Mouse (Mus musculus) kidney, adult 10 weeks (tissue): ENCODE measurements around the gene Trim65. TPM values are rescaled to one million over a fixed set of nuclear protein-coding genes. Genes with fewer than 3 reads are reported as not detected.

ENCODE experiments used
- polyA plus RNA-seq: library from polyadenylated mRNA; stranded (reverse); fragments of 350-450 nt; fragmentation: Illumina TruSeq; extraction: RNeasy Lipid Tissue Mini Kit (QIAGEN cat#74804); gene quantifications from one replicate; pipeline ENCODE4 v1.2.3, GENCODE M21; 2014; ENCODE audit warnings: low read depth, low replicate concordance

The Trim65 gene
- polyA plus RNA-seq, result 5.3 TPM

DNA sequence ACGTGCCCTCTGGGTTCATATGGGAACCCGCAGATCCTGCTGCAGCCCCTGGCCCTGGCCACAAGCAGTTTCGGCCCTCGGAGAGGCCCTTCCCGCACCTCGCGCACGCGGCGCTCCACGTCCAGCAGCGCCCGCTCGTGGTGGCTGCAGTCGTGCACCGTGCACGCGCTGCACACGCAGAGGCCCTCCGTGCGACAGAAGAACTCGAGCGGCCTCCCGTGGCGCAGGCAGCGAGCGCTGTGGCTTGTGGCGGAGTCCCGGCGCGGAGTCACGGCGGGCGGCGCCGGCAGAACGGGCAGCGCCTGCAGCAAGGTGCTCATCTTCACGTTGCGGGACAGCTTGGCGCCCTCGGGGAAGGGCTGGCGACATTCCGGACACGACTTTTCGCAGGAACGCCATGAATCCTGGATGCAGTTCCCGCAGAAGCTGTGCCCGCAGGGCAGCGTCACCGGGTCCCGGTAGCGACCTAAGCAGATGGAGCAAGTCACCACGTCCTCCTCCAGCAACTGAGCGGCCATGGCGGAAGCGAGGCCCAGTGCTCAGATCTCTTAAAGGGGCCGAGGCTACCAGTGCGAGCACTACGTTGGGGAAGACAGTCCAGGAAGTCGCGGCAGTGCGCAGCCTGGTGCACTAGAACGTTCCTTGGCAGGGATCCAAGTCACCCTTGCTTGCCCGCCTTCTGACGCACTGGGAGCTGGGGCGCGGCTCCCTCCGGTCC is at the start of gene Trim65:
Gene Trim65 (minus strand): TSS at position 641 of the 718 bp plus-strand sequence.

DNA sequence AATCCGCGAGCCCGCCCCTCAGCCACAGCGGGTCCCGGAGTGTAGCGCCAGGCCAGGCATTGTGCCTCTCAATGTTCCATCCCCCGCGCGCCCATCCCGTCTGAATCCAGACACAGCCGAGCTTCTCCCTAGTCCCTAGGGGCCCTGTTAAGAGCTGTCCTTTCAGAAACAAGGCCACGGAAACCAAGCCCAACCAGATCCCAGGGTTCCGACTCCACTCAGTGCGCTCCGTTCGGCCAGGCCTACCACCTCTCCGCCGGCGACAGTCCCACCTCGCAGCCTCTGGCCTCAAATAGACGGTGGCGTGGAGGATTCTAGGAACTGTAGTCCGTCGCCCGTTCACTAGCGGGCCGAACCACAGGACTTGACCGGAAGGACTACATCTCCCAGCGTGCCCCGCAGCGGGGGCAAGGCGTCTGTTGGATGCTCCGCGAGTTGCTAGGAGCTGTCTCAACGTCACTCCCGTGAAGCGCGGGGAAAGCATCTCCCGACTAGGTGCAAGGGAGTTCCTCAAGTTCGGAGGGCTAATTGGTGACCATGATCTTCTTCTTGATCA is 37.0 kb upstream of the Trim65 start, which contains the start of gene Fbf1:
Gene Fbf1 (minus strand): TSS at position 283 of the 556 bp plus-strand sequence.

DNA sequence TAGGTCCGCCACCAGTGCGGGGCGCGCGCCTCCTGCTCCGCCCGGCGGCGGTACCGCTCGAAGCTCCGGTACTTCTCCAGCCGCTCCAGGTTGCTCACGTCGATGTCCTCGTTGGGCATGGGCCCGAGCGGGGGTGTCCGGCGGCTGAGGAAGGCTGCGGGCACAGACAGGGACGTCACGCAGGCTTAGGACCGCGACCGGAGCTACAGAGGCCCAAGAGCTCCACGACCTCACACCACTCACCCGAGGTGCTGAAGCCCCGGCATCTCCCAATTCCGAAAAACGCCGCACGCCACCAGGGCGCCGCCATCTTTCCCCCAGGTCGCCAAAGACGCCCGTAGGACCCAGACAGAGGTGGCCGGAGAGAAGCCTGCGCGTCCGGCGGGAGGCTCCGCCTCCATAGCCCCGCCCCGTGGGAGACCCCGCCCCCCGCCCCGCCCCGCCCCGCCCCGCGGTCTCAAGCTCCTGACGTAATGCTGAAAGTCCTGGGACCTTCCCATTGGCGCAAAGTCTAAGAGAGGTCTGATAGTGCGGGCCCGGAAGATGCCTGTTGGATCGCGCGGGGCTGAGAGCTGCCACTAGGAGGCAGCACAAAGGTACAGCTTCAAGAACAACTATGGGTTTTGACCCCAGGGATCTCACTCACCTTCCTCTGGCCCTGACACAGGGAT is 7.7 kb upstream of the Trim65 start, which contains the start of gene Mrpl38:
Gene Mrpl38 (minus strand): TSS at position 401 of the 671 bp plus-strand sequence.

DNA sequence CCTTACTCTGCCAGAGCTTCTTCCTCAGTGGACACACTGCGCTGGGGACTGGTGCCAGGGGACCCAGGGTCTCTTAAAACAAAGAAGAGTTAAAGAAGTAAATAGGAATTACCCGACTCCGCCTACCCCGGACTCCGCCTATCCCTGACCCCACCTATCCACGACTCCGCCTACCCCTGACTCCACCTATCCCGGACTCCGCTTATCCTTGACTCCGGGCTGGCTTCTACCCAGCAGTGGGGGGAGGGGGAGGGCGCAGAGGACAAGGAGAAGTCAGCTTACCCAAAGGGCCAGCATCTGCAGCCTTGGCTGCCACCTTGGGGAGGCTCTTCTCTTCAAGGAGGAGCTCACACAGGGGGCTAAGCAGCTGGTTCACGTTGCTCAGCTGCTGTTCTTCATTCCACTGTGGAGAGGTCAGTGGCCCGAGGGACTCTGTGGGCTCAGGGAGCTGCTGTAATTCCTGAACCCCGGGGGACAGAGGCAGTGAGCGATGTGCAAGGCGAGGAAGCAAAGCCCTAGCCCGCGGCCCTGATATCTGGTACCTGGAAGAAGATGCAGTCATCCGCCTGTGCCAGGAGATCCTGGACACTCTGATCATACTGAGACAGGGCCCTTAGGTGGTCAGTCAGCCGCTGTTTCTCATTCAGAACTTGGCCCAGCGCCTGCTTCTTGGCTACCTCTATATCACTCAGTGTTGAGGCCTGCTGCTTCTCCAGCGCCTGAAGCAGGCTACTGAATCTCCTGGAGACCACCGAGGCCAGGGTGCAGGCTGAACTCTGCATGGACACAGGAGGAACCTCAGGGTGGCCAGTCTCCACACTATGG is 3.6 kb downstream of the Trim65 start, which contains the start of gene Trim47:
Gene Trim47 (minus strand): TSS at position 55 of the 825 bp plus-strand sequence.

DNA sequence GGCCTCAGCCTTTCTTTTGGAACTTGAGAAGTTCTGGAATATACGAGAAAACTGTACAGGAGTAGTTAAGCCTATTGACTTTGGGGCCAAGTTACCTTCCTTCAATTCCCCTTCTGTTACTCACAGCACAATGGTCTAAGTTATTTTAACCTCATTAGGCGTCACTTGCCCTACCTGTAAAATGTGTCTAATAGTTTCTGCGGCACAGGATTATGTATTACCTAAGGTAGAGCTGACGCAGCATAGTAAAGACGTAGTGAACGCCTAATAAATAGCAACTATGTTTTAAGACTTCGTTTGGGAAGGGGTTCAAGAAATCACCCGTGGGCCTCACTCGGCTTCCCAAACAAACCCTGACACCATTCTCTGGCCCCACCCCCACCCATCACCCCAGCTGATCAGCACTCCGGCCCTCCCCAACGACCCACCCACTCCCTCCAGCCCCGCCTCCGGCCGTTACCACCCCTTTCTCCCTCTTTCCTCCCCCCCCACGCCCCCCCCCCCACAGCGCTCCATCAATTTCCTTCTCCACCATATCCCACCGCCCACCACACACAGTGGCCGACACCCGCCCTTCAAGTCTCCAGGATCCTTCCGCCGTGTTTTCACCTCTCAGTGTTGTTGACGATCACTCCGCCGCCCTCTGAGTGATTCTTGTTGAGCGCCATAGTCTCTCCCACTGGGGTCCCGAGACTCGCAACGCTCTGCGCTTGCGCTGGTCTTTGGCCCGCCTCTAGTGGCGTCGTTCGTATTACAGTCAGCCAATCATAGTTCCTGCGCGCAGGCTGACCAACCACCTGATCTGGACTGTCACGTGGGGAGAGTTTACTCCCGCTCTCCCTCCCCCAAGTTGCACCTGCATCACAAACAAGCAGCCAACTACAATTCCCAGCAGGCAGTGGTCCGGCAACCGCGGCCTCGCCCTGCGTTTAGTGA is 44.4 kb downstream of the Trim65 start, which contains the start of gene Wbp2:
Gene Wbp2 (minus strand): TSS at position 738 of the 936 bp plus-strand sequence.

DNA sequence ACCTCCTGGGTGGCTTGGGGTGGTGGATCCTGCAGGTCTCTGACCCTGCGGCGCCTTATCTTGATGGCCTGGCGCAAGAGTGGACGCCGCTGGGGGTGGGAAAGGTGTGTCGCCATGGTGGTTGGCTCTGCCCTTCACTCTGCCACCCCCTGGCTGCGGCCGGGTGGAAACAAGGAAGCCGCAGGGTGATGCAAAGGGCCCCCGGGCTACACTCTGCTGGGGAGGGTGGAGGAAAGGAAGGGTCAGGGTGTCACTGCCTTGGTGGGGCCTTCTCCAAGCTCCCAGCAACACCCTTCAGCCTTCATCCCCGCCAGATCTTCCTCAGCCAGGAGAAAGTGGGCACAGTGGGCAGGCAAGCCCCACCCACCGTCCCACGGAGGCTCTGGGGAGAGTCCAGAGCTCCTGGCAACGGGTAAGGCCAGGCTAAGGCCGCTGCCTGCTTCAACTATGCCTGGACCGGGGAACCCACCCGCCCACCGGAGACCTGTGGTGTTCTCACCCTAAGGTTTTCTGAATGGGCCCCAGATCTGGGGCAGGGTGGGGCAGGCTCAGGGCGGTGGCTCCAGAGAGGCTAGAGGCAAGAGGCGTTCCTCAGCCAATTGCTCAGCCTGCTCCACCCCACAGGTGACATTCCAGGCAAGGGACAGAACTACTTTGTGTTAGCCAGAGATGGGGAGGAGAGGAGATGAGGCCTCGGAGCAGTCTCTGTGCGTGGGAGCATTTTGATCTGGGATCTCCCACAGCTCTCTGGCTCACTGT is 53.3 kb downstream of the Trim65 start, which contains the start of gene Unc13d:
Gene Unc13d (minus strand): TSS at position 516 of the 759 bp plus-strand sequence.

Other genes starting within 250 kb of the Trim65 start
- 0.85 TPM for gene Smim5, start 231.2 kb downstream of the Trim65 start, polyA plus RNA-seq
- 1.8 TPM for gene Smim6, start 219.1 kb downstream of the Trim65 start, polyA plus RNA-seq
- 6.3 TPM for gene Sap30bp, start 197.8 kb downstream of the Trim65 start, polyA plus RNA-seq
- gene Recql5, start 197.7 kb downstream of the Trim65 start, polyA plus RNA-seq, result 2.0 TPM
- not detected for gene Itgb4, start 156.4 kb downstream of the Trim65 start, polyA plus RNA-seq
- not detected for gene Galk1, start 118.4 kb downstream of the Trim65 start, polyA plus RNA-seq
- gene H3f3b, start 103.2 kb downstream of the Trim65 start, polyA plus RNA-seq, result 617 TPM
- gene Unk, start 100.8 kb downstream of the Trim65 start, polyA plus RNA-seq, result 1.1 TPM
- gene Unc13d, start 53.2 kb downstream of the Trim65 start, polyA plus RNA-seq, result not detected
- gene Wbp2, start 44.1 kb downstream of the Trim65 start, polyA plus RNA-seq, result 27.0 TPM
- not detected for gene Trim47, start 3.9 kb downstream of the Trim65 start, polyA plus RNA-seq
- gene Mrpl38, start 7.7 kb upstream of the Trim65 start, polyA plus RNA-seq, result 4.2 TPM
- 7.5 TPM for gene Fbf1, start 37.0 kb upstream of the Trim65 start, polyA plus RNA-seq
- gene Ten1, start 67.7 kb upstream of the Trim65 start, polyA plus RNA-seq, result 0.93 TPM
- 274 TPM for gene Acox1, start 67.9 kb upstream of the Trim65 start, polyA plus RNA-seq
- gene Evpl, start 106.9 kb upstream of the Trim65 start, polyA plus RNA-seq, result not detected
- gene Srp68, start 143.1 kb upstream of the Trim65 start, polyA plus RNA-seq, result 7.7 TPM
- not detected for gene Galr2, start 149.8 kb upstream of the Trim65 start, polyA plus RNA-seq
- 7.0 TPM for gene Exoc7, start 176.1 kb upstream of the Trim65 start, polyA plus RNA-seq
- not detected for gene Foxj1, start 204.3 kb upstream of the Trim65 start, polyA plus RNA-seq